Mouse (Mus musculus) common myeloid progenitor, adult 5-6 weeks (primary cell): ENCODE measurements around the gene Tmem86a. TPM values are rescaled to one million over a fixed set of nuclear protein-coding genes. Genes with fewer than 3 reads are reported as not detected.
A peak's percentile ranks its signal among the peaks of the same experiment; 100 is the strongest.

Experiments used
- ATAC-seq: replicated peaks from 2 replicates; pipeline ENCODE4 v1.8.0; 2016; ENCODE audit warnings: low read depth, mild to moderate bottlenecking, moderate TSS enrichment, inconsistent platforms; ENCODE audit not compliant: poor library complexity, severe bottlenecking
- total RNA-seq: library from RNA; stranded (forward); fragments of 200-1000, 187-1606 nt; gene quantifications from 2 replicates; pipeline ENCODE4 v1.2.3, GENCODE M21; 2017

Tmem86a gene
- 0.63 and 2.5 TPM in 2 replicates for total RNA-seq

GRCm38 (mm10) chr7:47050366-47050765 lies at the start of gene Tmem86a:
Gene Tmem86a (plus strand): TSS chr7:47050601.
- ATAC-seq, result peak; percentile 86

- ATAC-seq, result no peak
These were observed 49.8 kb upstream of the Tmem86a start for GRCm38 (mm10) chr7:47000644-47000983.

GRCm38 (mm10) chr7:47001125-47001899 lies 49.1 kb upstream of the Tmem86a start:
- no peak for ATAC-seq

GRCm38 (mm10) chr7:47001900-47002275 lies 48.5 kb upstream of the Tmem86a start:
- ATAC-seq, result no peak

GRCm38 (mm10) chr7:47003411-47004115 lies 46.8 kb upstream of the Tmem86a start:
- ATAC-seq, result no peak

GRCm38 (mm10) chr7:47007109-47007780 lies 43.2 kb upstream of the Tmem86a start:
- ATAC-seq, result no peak

GRCm38 (mm10) chr7:47007818-47008167 lies 42.6 kb upstream of the Tmem86a start:
- peak; percentile 58 for ATAC-seq

- peak; percentile 83 for ATAC-seq
These were observed 42.0 kb upstream of the Tmem86a start, which contains the start of gene Spty2d1 for GRCm38 (mm10) chr7:47008168-47008993. Gene Spty2d1 (minus strand): TSS chr7:47008411.

GRCm38 (mm10) chr7:47013131-47013767 lies 37.2 kb upstream of the Tmem86a start:
- no peak for ATAC-seq

GRCm38 (mm10) chr7:47014564-47015389 lies 35.6 kb upstream of the Tmem86a start:
- peak; percentile 23; the same call in 1 of the 2 replicates for ATAC-seq

GRCm38 (mm10) chr7:47015390-47016065 lies 34.9 kb upstream of the Tmem86a start:
- ATAC-seq, result peak; percentile 96

- no peak for ATAC-seq
These were observed 33.8 kb upstream of the Tmem86a start for GRCm38 (mm10) chr7:47016602-47017001.

- ATAC-seq, result no peak
These were observed 33.3 kb upstream of the Tmem86a start for GRCm38 (mm10) chr7:47017146-47017545.

GRCm38 (mm10) chr7:47019641-47020040 lies 30.8 kb upstream of the Tmem86a start:
- ATAC-seq, result no peak

- ATAC-seq, result no peak
These were observed 29.4 kb upstream of the Tmem86a start for GRCm38 (mm10) chr7:47020956-47021355.

GRCm38 (mm10) chr7:47022482-47022881 lies 27.9 kb upstream of the Tmem86a start:
- peak; percentile 91 for ATAC-seq

- peak; percentile 75 for ATAC-seq
These were observed 26.9 kb upstream of the Tmem86a start for GRCm38 (mm10) chr7:47023530-47023929.

GRCm38 (mm10) chr7:47024454-47024853 lies 25.9 kb upstream of the Tmem86a start:
- ATAC-seq, result no peak
